In genomic region chr9:112261986-112262901, GRCm38 (mm10) we compare ENCODE assay signal across 14 mouse cellular contexts.
A peak's percentile ranks its signal among the peaks of the same experiment; 100 is the strongest.
DNase-seq lines count a peak whose midpoint lies in the region; ATAC-seq lines count a peak whose summit lies in the region.
"Had no signal": no experiment of that assay in that cellular context is flagged by ENCODE, and none has a peak within 500 bp of the region (broad histone marks: within the 10 kb centered on the region; RNA-seq: fewer than 3 reads in every experiment).

No protein-coding gene starts in this region.

- no peak for DNase-seq in cerebellum, postnatal 4 days (ENCODE audit: low spot score in 2 of 2)
- peak; percentile 85 to 88 for DNase-seq in cerebellum, postnatal 10 days
- peak; percentile 80 for DNase-seq in layer of hippocampus, adult 9-11 months
- peak; percentile 76 for DNase-seq in right cerebral cortex, adult 18-20 months
- no peak for DNase-seq in urinary bladder, postnatal 10 days (ENCODE audit: low spot score)
- DNase-seq in T-cell, adult 2 months (ENCODE audit: low spot score) = no peak
- no peak for DNase-seq in spleen, adult 18-20 months
- DNase-seq: adrenal gland, adult 2 months; gastrocnemius, adult 2 months; heart, postnatal 10 days; kidney, postnatal 10 days; lung, embryonic 14.5 days had no signal

- peak; percentile 67 for ATAC-seq in cerebellum, adult (ENCODE audit: insufficient number of reproducible peaks, low FRiP score, low TSS enrichment)
- ATAC-seq: midbrain, embryonic 16.5 days had no signal

Comparison
In these comparisons a context has a peak if more than half of its experiments do, and no peak if none do; other contexts are left out.
1. DNase-seq: peak in cerebellum, postnatal 10 days (2 of 2), layer of hippocampus, adult 9-11 months (single experiment) and right cerebral cortex, adult 18-20 months (single experiment); none in cerebellum, postnatal 4 days (0 of 2), urinary bladder, postnatal 10 days (single experiment), T-cell, adult 2 months (single experiment) and spleen, adult 18-20 months (0 of 2).